Comparison of ENCODE assay signal across 29 mouse cellular contexts in genomic region chr17:73554668-73555067, GRCm38 (mm10).
DNase-seq lines count a peak whose midpoint lies in the region; ATAC-seq lines count a peak whose summit lies in the region.
"Had no signal": no experiment of that assay in that cellular context is flagged by ENCODE, and none has a peak within 500 bp of the region (broad histone marks: within the 10 kb centered on the region; RNA-seq: fewer than 3 reads in every experiment).

No protein-coding gene starts in this region.

- no peak overlapping the region for H3K4me3 ChIP-seq in kidney, embryonic 14.5 days (ENCODE audit: low read length)
- H3K4me3 ChIP-seq: embryonic facial prominence, embryonic 10.5 days; embryonic facial prominence, embryonic 13.5 days; erythroblast, embryonic 14.5 days; forebrain, embryonic 12.5 days; forebrain, embryonic 15.5 days; heart, embryonic 12.5 days; heart, embryonic 15.5 days; hindbrain, embryonic 10.5 days; hindbrain, embryonic 13.5 days had no signal

- H3K4me1 ChIP-seq in kidney, embryonic 14.5 days (ENCODE audit: control insufficient read depth, insufficient read depth, low read length) = no peaks in the 10 kb centered on the region; the same call in 1 of the 2 replicates
- H3K4me1 ChIP-seq: embryonic facial prominence, embryonic 10.5 days; embryonic facial prominence, embryonic 13.5 days; forebrain, embryonic 12.5 days; forebrain, embryonic 15.5 days; heart, embryonic 15.5 days; hindbrain, embryonic 10.5 days had no signal

- H3K9me3 ChIP-seq in kidney, embryonic 14.5 days (ENCODE audit: control insufficient read depth, low read length) = no peaks in the 10 kb centered on the region
- H3K9me3 ChIP-seq: embryonic facial prominence, embryonic 10.5 days; embryonic facial prominence, embryonic 13.5 days; forebrain, embryonic 12.5 days; forebrain, embryonic 15.5 days; heart, embryonic 12.5 days; heart, embryonic 15.5 days; hindbrain, embryonic 10.5 days; hindbrain, embryonic 13.5 days had no signal

- peak; percentile 67 for DNase-seq in kidney, adult 11 months
- no peak for DNase-seq in kidney, postnatal 4 days
- peak; percentile 66 to 73 for DNase-seq in kidney, adult 8-10 months
- peak; percentile 47 to 78 for DNase-seq in kidney, postnatal 25 days
- DNase-seq in adrenal gland, adult 2 months = no peak
- no peak for DNase-seq in embryo, embryonic 11 days
- DNase-seq: adrenal gland, postnatal 14 days; B cell, adult 2 months; cerebellum, adult 11 months; cerebellum, adult 2 months; cerebellum, adult 9-11 months; cerebellum, postnatal 25 days; gastrocnemius, postnatal 25 days; heart, adult 18-20 months; heart, postnatal 10 days; heart, postnatal 36 days had no signal

- H3K27me3 ChIP-seq in kidney, embryonic 14.5 days (ENCODE audit: control insufficient read depth, insufficient read depth, low read length) = no peaks in the 10 kb centered on the region
- H3K27me3 ChIP-seq: CH12.LX; embryonic facial prominence, embryonic 13.5 days; forebrain, embryonic 12.5 days; forebrain, embryonic 15.5 days; heart, embryonic 12.5 days; heart, embryonic 15.5 days; hindbrain, embryonic 13.5 days; Patski had no signal

- no peak overlapping the region for H3K9ac ChIP-seq in kidney, embryonic 14.5 days (ENCODE audit: low read depth, low read length)
- H3K9ac ChIP-seq: embryonic facial prominence, embryonic 13.5 days; forebrain, embryonic 12.5 days; forebrain, embryonic 15.5 days; heart, embryonic 12.5 days; heart, embryonic 15.5 days; hindbrain, embryonic 13.5 days had no signal

- no peaks in the 10 kb centered on the region for H3K36me3 ChIP-seq in kidney, embryonic 14.5 days (ENCODE audit: control insufficient read depth, insufficient read depth, low read length)
- H3K36me3 ChIP-seq: embryonic facial prominence, embryonic 10.5 days; embryonic facial prominence, embryonic 13.5 days; forebrain, embryonic 12.5 days; forebrain, embryonic 15.5 days; G1E; heart, embryonic 12.5 days; heart, embryonic 15.5 days; hindbrain, embryonic 10.5 days; hindbrain, embryonic 13.5 days had no signal

- no peak overlapping the region for H3K27ac ChIP-seq in kidney, embryonic 14.5 days (ENCODE audit: low read depth, low read length)
- H3K27ac ChIP-seq: embryonic facial prominence, embryonic 10.5 days; embryonic facial prominence, embryonic 13.5 days; forebrain, embryonic 12.5 days; forebrain, embryonic 15.5 days; heart, embryonic 15.5 days; hindbrain, embryonic 10.5 days; hindbrain, embryonic 13.5 days had no signal

- H3K4me2 ChIP-seq in kidney, embryonic 14.5 days (replicated peaks; ENCODE audit: low read depth, low read length) = no peak overlapping the region
- H3K4me2 ChIP-seq: embryonic facial prominence, embryonic 13.5 days; forebrain, embryonic 12.5 days; forebrain, embryonic 15.5 days; heart, embryonic 12.5 days; heart, embryonic 15.5 days; hindbrain, embryonic 13.5 days had no signal

- 88% methylated on average over 4 of the region's 4 CpGs for WGBS in kidney, embryonic 14.5 days

- no peak for ATAC-seq in kidney, embryonic 14.5 days (ENCODE audit: low FRiP score, low TSS enrichment)
- ATAC-seq: forebrain, embryonic 15.5 days; Patski had no signal

Comparison
In these comparisons a context has a peak if more than half of its experiments do, and no peak if none do; other contexts are left out.
1. DNase-seq: peak in kidney, adult 11 months (single experiment), kidney, adult 8-10 months (2 of 2) and kidney, postnatal 25 days (2 of 2); none in kidney, postnatal 4 days (0 of 2), adrenal gland, adult 2 months (single experiment) and embryo, embryonic 11 days (single experiment).